Mouse (Mus musculus) embryo, embryonic 11 days (tissue): ENCODE results near the gene Calhm6.

Source experiments
- DNase-seq: peaks from one replicate; pipeline ENCODE4 v3.0.0-alpha.2; 2015

The Calhm6 gene

GRCm38 (mm10) chr10:34127392-34128378 lies at the start of gene Calhm6:
TSS of gene Calhm6 (minus strand) at chr10:34127984.
- peak; percentile 74 for DNase-seq

- peak; percentile 84 for DNase-seq
Observed at GRCm38 (mm10) chr10:34175870-34176606, 48.3 kb upstream of the Calhm6 start.

GRCm38 (mm10) chr10:34172663-34173282 lies 45.0 kb upstream of the Calhm6 start:
- no peak for DNase-seq

DNA sequence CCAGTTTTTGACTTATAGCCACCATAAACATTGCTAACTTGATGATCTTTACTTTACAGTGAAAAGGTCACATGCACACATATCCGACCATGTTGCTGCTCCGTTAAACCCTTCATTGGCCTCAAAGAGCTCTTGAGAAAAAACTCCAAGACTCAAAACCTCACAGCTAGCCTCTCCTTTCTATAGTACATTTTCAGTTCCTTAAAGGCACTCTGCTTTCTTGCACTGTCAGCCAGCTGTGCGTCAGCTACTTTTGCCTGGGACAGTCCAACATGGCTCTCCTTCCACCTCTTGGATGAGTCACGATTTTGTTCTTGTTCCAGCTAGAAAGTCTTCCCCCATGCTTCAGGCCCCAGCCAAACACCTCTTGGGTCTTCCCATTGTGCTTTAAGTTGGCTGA lies 43.9 kb upstream of the Calhm6 start:
- DNase-seq = no peak

- no peak for DNase-seq
Observed at GRCm38 (mm10) chr10:34171191-34171590, 43.4 kb upstream of the Calhm6 start.

- no peak for DNase-seq
Observed at GRCm38 (mm10) chr10:34166971-34167370, 39.2 kb upstream of the Calhm6 start.

GRCm38 (mm10) chr10:34155796-34156554 lies 28.2 kb upstream of the Calhm6 start:
- DNase-seq = no peak

DNA sequence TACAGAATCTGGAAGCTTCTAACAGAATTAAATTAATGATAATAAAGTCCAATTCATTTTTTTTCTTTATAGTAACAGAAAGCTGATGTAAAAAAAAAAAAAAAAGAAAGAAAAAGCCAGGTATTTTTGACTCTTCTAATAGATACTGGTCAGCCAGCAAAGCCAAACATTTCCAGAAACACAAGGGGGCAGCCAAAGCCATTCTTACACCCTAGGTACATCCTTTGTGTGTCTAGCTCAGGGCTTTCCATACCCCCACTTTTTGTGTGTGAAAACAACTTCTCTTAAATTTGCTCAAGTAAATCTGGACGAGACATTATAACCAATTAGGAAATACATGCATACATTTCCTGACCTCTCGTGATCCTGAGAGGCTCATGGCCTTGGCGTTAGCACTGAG lies 24.0 kb upstream of the Calhm6 start:
- peak; percentile 47 for DNase-seq

GRCm38 (mm10) chr10:34150454-34150853 lies 22.7 kb upstream of the Calhm6 start:
- DNase-seq = peak; percentile 50

DNA sequence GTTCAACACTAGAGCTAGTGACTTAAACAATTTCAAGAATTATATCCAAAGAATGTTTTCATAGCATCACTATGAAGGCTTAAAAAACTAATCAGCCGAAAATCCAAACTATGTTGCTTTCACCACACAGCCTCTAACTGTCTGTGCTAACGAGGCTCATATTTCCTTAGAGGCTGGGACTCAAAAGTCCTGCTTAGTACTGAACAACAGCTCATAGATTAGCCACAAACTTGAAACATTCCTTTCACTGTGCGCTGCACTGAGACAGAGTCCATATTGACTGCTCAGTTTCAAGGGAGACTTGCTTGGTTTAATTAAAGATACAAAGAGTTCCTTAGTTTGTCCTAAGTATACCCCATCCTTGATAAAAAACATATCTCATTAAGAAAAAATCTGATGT lies 22.0 kb upstream of the Calhm6 start:
- DNase-seq = no peak

- no peak for DNase-seq
Observed at GRCm38 (mm10) chr10:34141693-34142092, 13.9 kb upstream of the Calhm6 start.

- DNase-seq = no peak
Observed at GRCm38 (mm10) chr10:34139768-34140167, 12.0 kb upstream of the Calhm6 start.

GRCm38 (mm10) chr10:34138027-34138426 lies 10.2 kb upstream of the Calhm6 start:
- DNase-seq = no peak

DNA sequence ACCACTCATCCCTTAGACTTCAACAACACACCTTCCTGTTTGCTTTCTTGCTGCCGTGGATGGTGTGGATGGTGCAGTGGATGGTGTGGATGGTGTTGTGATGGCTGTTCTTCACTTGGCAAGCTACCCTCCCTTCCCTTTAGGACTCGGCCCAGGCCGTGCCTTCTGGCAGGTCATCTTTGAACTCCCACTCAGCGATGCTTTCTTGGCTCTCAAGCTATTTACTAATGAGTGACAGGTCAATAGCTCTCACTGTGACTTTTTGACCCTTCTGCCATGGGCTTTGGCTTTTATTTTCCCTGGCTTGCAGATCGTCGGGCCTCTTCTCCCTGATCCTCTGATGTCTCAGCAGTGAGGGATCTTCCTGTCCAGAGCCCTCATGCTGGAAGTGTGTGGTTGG lies 8.6 kb upstream of the Calhm6 start:
- peak; percentile 31 for DNase-seq

- DNase-seq = no peak
Observed at GRCm38 (mm10) chr10:34131356-34131755, 3.6 kb upstream of the Calhm6 start.

DNA sequence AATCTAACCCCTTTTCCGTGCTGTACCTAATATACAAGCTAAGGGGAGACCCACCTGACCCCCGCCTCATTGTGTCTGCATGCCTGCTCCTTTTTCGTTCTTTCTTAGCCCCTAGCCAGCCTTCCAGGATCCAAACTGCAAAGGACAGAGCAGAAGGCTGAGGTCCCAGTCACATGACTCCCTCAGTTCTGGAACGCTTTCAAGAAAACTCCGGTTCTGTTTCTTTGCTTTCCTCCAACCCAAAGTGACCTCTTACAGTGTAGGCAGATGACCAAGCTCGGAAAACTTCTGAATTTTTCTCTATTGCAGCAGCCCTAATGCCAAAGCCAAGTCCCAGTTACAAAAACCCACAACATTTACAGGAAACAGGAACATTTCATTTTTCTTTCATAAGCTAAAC lies 607 bp upstream of the Calhm6 start:
- no peak for DNase-seq

DNA sequence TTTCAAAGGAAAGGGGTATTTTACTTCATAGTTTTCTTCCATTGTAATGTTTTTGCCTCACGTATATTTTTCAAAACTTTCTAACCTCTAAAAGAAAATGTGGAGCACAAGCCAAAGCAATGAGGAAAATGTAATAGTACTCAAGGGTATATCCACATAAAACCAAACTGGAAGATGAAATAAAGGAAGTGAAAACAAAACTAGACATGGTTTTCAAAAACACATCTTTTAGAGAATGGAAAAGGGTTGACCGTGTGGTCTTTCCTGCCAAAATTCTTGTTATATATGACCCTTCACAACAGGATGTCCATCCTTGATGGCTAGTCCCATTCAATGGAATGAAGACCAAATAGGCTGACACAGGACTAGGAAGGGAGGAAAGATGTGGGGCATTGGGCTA lies 9.4 kb downstream of the Calhm6 start:
- no peak for DNase-seq

DNA sequence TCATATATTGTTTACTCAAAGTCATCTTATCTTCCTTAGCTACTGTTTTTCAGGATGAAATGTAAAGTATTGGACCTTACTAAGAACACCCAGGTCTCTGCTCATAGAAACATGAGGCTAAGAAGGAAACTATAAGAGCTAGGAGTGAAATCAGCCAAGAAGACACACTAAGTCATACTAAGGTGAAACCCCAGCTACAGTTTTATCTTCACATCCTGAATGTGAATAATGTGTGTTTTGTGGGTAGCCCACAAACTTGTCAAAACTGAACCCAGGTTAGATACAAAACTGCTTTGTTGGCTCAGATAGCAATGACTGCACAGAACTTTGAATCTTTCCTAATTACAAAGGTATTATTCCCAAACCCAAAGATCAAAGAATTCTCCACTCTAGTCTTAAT lies 10.0 kb downstream of the Calhm6 start:
- DNase-seq = no peak

DNA sequence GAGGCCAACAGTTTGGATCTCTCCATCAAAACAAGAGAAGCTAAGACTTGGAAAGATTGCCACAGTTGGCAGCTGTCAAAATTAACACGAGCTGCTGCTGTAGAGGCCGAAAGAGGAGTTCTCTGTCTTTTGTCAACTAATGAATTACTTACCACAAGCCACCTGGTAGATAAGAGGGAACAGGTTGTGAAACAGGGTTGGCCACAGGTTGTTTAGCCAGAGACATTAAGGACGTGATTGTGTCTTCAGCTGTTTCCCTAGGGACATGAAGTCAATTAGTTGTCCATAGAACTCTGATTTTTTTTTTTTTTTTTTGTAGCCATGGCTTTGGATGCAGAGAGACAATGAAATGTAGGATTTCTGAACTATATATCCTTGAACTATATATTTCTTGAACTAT lies 10.7 kb downstream of the Calhm6 start:
- DNase-seq = no peak

- peak; percentile 32 for DNase-seq
Observed at GRCm38 (mm10) chr10:34111964-34112738, 15.6 kb downstream of the Calhm6 start.

DNA sequence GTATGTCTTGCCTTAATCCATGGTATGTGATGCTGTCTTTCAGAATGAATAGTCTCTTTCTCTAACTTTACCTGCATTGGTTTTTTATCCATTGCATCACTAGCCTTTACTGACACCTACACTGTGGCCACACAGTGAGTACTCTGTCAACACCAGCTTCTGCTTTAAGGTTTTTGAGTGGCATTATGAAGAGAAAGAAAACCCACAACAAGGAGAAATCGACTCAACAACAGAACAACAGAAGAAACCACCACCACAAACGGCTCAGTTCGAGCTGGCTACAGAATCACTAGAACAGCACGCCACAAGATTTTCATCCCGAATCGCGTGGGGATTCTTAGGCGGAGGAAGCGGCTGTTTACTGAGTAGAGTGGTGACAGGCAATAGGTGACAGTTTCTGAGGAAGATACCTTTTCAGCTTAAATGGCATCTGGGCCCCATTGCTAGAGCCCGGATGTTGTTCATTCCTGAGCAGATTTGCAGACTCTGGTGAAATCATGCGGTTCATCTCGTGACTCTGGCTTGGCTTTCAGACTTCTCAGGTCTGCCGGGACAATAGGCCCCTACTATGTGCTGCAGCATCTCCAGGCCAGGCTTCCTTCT lies 16.8 kb downstream of the Calhm6 start:
- DNase-seq = no peak
